Mouse (Mus musculus): ENCODE results near the gene Aldh3b3. TPM values are rescaled to one million over a fixed set of nuclear protein-coding genes. Genes with fewer than 3 reads are reported as not detected.

The Aldh3b3 gene
- total RNA-seq, 2 experiments from 2014 or later = 0.63 to 0.76 TPM

DNA sequence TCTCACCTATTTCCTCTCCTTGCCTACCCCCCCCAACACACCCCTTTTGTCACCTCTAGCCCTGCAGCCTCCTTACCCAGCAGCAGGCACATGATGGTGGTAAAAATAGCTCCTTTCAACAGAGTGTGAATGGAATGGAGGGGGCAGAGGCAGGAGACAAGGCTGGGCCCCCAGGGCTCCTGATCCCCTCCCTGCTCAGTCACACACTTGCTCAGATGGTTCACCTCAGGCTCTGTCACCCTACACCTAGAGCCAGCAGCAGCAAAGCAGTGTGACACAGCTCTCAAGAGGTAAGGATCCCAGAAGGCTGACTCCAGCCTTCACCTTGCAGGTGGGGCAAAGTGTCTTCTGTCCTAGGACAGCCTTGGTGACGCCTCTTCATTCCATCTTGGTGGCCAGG, 44.7 kb downstream of the Aldh3b3 start, which contains the start of gene Doc2g:
Doc2g (plus strand) TSS at position 202 of the 400 bp plus-strand sequence.
- no peak for DNase-seq

GRCm38 (mm10) chr19:4003641-4004040, 45.2 kb downstream of the Aldh3b3 start:
- DNase-seq = no peak

DNA sequence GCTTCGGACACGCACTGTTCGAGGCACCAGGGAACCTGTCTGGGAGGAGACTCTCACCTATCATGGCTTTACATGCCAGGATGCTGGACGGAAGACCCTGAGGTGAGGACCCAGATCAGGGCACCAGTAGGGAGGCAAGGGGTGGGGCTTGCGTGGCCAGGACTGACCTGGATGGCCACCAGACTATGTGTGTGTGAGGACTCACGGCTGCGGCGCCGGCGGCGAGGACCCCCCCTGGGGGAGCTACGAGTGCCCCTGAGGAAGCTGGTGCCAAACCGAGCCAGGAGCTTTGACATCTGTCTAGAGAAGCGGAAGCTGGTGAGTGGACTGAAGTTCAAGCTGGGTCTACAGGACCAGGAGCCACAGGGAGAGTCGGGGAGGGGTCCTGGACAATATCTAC, 45.9 kb downstream of the Aldh3b3 start:
- no peak for DNase-seq

DNA sequence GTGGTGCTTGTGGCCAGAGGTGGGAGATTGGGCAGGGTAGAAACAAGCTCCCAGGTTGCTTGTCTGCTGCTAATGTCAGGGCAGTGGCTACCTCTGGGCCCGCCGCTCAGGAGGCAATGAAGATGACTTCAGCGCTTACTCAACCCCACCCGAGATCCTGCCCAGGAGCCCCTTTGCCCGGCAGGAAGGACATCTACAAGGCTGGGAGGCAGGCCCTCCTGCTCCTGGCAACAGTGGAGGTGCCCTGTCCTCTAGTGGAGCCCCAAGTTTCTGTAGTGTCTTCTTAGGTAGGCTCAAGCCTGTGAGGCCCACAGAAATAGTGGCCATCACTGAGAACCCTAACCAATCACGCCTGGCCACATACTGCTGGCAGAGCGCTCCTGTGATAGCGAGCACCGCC, 46.6 kb downstream of the Aldh3b3 start:
- no peak for DNase-seq

- no peak for DNase-seq
Observed at GRCm38 (mm10) chr19:4005971-4006370, 47.5 kb downstream of the Aldh3b3 start.

DNA sequence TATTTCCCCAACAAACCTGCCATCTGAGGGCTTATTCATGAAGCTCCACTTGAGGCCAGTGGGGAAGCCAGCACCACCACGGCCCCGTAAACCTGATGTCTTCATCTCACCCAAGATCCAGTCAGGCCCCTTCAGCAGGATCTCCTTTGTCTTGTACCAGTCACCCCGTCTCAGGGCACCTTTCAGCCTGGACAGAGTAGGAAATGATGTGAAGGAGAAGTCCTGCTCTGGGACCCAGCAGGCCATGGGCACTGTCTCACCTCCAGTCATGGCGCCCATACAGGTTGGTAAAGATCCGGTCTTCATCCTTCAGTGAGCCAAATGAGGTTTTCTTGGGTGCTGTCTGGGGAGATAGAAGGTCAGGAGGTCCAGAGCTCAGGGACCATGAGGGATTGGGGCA, 52.6 kb downstream of the Aldh3b3 start:
- no peak for DNase-seq

DNA sequence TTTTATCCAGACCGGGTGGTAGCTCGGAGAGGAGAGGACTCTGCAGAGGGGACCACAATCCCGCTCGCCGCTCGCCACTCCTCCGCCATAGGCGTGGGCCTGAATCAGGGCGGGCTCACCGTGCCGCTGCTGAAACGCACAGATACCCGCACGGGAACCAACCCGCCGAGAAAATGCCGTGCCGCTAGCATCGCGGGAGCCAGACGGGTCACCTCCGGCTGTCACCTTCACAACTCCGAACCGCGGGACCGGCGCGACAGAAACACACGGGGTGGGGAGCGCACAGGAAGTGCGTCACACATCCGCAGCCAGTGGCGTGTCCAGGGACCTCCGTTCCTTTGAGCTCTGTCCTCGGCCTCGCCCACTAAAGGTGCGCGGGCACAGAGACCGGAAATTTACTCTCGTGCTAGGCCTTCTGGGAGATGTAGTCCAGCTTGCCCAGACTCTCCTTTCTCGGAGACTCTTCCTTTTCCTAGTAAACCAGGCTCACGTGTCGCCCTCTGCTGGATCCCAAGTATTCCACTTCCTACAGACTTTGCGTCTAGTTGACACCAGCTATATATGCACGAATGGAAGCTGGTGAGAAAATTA, 54.1 kb downstream of the Aldh3b3 start, which contains the start of gene Ndufv1:
Ndufv1 (minus strand) TSS at position 375 of the 591 bp plus-strand sequence.
- DNase-seq = peak; percentile 97

DNA sequence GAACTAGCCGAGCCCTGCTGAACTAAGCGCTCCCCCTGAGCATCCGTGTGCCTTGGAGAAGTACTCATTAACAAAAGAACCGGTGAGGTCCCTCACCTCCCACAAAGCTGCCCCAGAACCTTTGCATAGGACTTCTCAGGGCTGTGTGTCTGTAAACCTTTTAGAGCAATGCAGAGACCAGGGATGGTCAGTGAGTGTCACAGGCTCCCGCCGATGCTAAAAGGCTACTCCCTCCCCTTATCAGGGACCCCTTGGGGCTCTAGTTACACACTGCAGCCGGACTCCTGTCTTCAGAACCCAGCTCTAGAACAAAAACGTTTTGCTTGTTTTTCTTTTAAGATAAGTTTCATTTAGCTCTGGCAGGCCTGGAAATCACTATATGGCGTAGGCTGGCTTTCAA, 54.6 kb downstream of the Aldh3b3 start:
- DNase-seq = no peak

GRCm38 (mm10) chr19:4014802-4015201, 56.4 kb downstream of the Aldh3b3 start:
- DNase-seq = no peak

DNA sequence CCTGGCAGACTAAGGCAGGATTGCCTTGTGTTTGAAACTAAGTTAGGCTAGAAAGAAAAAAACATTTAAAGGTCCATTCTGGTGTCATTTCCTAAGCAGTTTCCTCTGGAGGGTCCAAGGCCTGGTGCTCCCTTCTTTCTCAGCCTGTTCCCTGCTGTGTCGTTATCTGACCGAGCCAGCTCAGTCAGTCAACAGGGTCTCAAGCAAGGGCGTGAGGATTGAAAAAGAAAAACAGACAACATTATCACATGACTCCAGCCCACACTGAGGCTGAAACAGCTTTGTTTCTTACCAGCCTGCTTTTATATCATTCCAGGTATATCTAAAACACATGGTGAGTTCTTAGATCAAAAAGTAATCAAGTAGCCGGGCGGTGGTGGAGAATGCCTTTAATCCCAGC, 57.2 kb downstream of the Aldh3b3 start:
- DNase-seq = no peak

GRCm38 (mm10) chr19:4017921-4018587, 59.6 kb downstream of the Aldh3b3 start:
- no peak for DNase-seq

DNA sequence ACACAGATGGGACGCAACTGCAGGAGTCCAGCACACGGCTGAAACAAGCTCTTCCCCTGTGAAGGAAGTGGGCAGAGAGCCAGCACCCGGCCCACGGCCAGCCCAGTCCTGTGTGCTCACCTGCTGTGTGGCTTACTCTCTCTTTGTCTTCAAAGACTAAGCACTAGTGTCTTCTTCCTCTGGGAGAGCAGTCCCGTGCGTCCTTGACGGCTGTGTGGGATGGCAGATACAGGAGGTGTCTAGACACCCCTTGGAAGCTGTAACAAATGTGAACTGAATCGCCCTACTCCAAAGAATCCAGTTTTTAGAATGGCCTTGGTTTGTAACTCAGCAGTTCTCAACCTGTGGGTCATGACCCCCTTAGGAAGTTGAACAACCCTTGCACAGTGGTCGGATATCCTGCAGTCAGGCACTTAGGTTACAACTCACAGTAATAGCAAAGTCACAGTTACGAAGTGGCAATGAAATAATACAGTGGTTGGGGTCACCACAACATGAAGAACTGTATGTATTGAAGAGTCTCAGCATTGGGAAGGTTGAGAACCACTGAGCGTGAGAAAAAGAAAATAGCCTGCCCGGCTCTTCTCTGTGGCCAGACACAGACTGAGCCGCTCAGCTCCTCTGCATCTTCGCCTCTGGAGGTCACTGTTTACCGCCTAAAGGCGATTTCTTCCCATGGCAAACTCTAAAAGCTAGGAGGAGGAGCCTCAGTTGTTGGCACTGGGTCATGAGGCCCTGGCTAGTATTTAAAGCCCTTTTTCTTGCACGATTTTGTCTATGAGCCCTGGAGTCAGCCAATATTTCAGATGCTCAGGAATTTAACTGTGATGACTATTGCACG, 60.5 kb downstream of the Aldh3b3 start:
- peak; percentile 86 for DNase-seq

Other genes starting within 250 kb of the Aldh3b3 start
- gene Kmt5b, start 191.2 kb upstream of the Aldh3b3 start, total RNA-seq (2021) = 10 to 100 TPM; 42.2 to 55.8 TPM
- 10 to 100 TPM; 46.6 to 53.1 TPM for gene Chka, start 106.9 kb upstream of the Aldh3b3 start, total RNA-seq (2021)
- 10 to 100 TPM; 40.7 to 52.9 TPM for gene Tcirg1, start 51.5 kb upstream of the Aldh3b3 start, total RNA-seq (2021)
- gene Ndufs8, start 45.9 kb upstream of the Aldh3b3 start, total RNA-seq (2021) = 100 to 1,000 TPM; 409 to 436 TPM
- gene Aldh3b1, start 28.8 kb upstream of the Aldh3b3 start, total RNA-seq (2021) = 10 to 100 TPM; 50.9 to 71.0 TPM
- 10 to 100 TPM; 42.5 to 47.5 TPM for gene Unc93b1, start 23.5 kb upstream of the Aldh3b3 start, total RNA-seq (2021)
- gene Aldh3b2, start 13.7 kb downstream of the Aldh3b3 start, total RNA-seq (2021) = 10 to 100 TPM in 1 of 2 experiments, 1 to 10 TPM in 1; 8.9 to 11.2 TPM
- gene Acy3, start 27.9 kb downstream of the Aldh3b3 start, total RNA-seq (2021) = 10 to 100 TPM; 32.0 to 33.3 TPM
- not detected for gene Tbx10, start 34.1 kb downstream of the Aldh3b3 start, total RNA-seq (2021)
- gene Nudt8, start 41.9 kb downstream of the Aldh3b3 start, total RNA-seq (2021) = 10 to 100 TPM; 39.4 to 40.5 TPM
- gene Gm49405, start 42.0 kb downstream of the Aldh3b3 start, total RNA-seq (2021) = 1 to 10 TPM in 1 of 2 experiments, under 1 TPM in 1; 0.72 to 1.9 TPM
- gene Doc2g, start 44.7 kb downstream of the Aldh3b3 start, total RNA-seq (2021) = 1 to 10 TPM; 1.3 to 3.0 TPM
- 100 to 1,000 TPM; 683 to 759 TPM for gene Ndufv1, start 54.2 kb downstream of the Aldh3b3 start, total RNA-seq (2021)
- gene Gstp1, start 79.3 kb downstream of the Aldh3b3 start, total RNA-seq (2021) = 100 to 1,000 TPM; 270 to 316 TPM
- 10 to 100 TPM; 34.9 to 50.2 TPM for gene Gstp2, start 87.4 kb downstream of the Aldh3b3 start, total RNA-seq (2021)
- 10 to 100 TPM; 42.6 to 90.1 TPM for gene Gstp3, start 100.9 kb downstream of the Aldh3b3 start, total RNA-seq (2021)
- under 1 TPM in 1 of 2 experiments, not detected in 1; 0.63 TPM for gene Cabp2, start 122.9 kb downstream of the Aldh3b3 start, total RNA-seq (2021)
- 10 to 100 TPM; 56.3 to 64.1 TPM for gene Cdk2ap2, start 138.5 kb downstream of the Aldh3b3 start, total RNA-seq (2021)
- gene Pitpnm1, start 141.4 kb downstream of the Aldh3b3 start, total RNA-seq (2021) = 10 to 100 TPM; 59.7 to 75.1 TPM
- 10 to 100 TPM; 71.5 to 73.4 TPM for gene Aip, start 167.2 kb downstream of the Aldh3b3 start, total RNA-seq (2021)
- gene Gpr152, start 181.1 kb downstream of the Aldh3b3 start, total RNA-seq (2021) = not detected
- gene Cabp4, start 185.4 kb downstream of the Aldh3b3 start, total RNA-seq (2021) = 1 to 10 TPM in 1 of 2 experiments, under 1 TPM in 1; 0.69 to 1.9 TPM
- gene Coro1b, start 190.0 kb downstream of the Aldh3b3 start, total RNA-seq (2021) = 100 to 1,000 TPM; 185 to 193 TPM
- gene Ptprcap, start 195.0 kb downstream of the Aldh3b3 start, total RNA-seq (2021) = 10 to 100 TPM; 11.5 to 14.0 TPM
- 10 to 100 TPM; 26.5 to 38.2 TPM for gene Rps6kb2, start 204.7 kb downstream of the Aldh3b3 start, total RNA-seq (2021)
- gene Carns1, start 216.8 kb downstream of the Aldh3b3 start, total RNA-seq (2021) = 1 to 10 TPM; 4.8 to 8.8 TPM
- gene Tbc1d10c, start 232.6 kb downstream of the Aldh3b3 start, total RNA-seq (2021) = 1 to 10 TPM; 4.2 to 6.6 TPM
- gene Ppp1ca, start 233.4 kb downstream of the Aldh3b3 start, total RNA-seq (2021) = 100 to 1,000 TPM; 411 to 414 TPM
- gene Rad9a, start 243.0 kb downstream of the Aldh3b3 start, total RNA-seq (2021) = 10 to 100 TPM in 1 of 2 experiments, 1 to 10 TPM in 1; 7.4 to 10.8 TPM